Mouse (Mus musculus) Patski (cell line): ENCODE measurements around the gene Bahcc1. TPM values are rescaled to one million over a fixed set of nuclear protein-coding genes. Genes with fewer than 3 reads are reported as not detected.
A peak's percentile ranks its signal among the peaks of the same experiment; 100 is the strongest.

Experiments used
- ATAC-seq: fragments of 100-300 bp; one replicate; pipeline ENCODE4 v1.8.0; 2021
- CTCF ChIA-PET: fragments of 350-600 bp; sonication (Branson Sonifier 250); formaldehyde crosslinking; loops from one replicate; lab custom pipeline; 2022; ENCODE audit warnings: inconsistent platforms; lab: Charles Lee
- POLR2A ChIA-PET: fragments of 350-600 bp; sonication (Branson Sonifier 250); formaldehyde crosslinking; loops from one replicate; lab custom pipeline; 2022; ENCODE audit warnings: antibody characterized with exemption, inconsistent platforms; lab: Charles Lee
- DNase-seq: peaks from one replicate; pipeline ENCODE4 v3.0.0-alpha.2; 2011; ENCODE audit warnings: low read depth, low spot score
- H3K27me3 ChIP-seq: fragments of 371-371 bp; one replicate; pipeline ENCODE4 v1.5.1; 2021
- CTCF ChIP-seq: fragments of 100-300 bp; IDR thresholded peaks from one replicate; pipeline ENCODE4 v1.5.1; 2021
- in situ Hi-C: fragments of 300-500 bp; cut with MboI; formaldehyde crosslinking; loops from 3 replicates; pipeline ENCODE4 v1.11.1; 2018; ENCODE audit warnings: low pct_unique_long_range_greater_than_20kb, mixed read lengths
- polyA plus RNA-seq: library from polyadenylated mRNA; unstranded; gene quantifications from one replicate; pipeline ENCODE4 v1.2.3, GENCODE M21; 2021

Bahcc1 gene
- polyA plus RNA-seq, 1 experiment from 2014 or later: 12.4 TPM

GRCm38 (mm10) chr11:120227571-120228051 is 5.1 kb upstream of the Bahcc1 start:
- DNase-seq: no peak
- in situ Hi-C loops: no loop called here
- ChIA-PET POLR2A (interaction anchor here (2.8 kb wide), 1 partner anchor 37 kb away, joined by 9 read pairs; no protein-coding TSS in a partner anchor), CTCF (interaction anchor here (0.7 kb wide), 1 partner anchor 17 kb away, joined by 3 read pairs; no protein-coding TSS in a partner anchor)
- TF ChIP-seq CTCF: no peak
- ATAC-seq: no peak
- no peaks in the 10 kb centered on the region for H3K27me3 ChIP-seq

- no peak for ATAC-seq
- no peaks in the 10 kb centered on the region for H3K27me3 ChIP-seq
- no peak for TF ChIP-seq CTCF
- in situ Hi-C loops: no loop called here
- no peak for DNase-seq
- CTCF ChIA-PET: no interaction called here
- POLR2A ChIA-PET: interaction anchor here (14.3 kb wide), 1 partner anchor 42 kb away, joined by 277 read pairs; no protein-coding TSS in a partner anchor
These were observed 4.4 kb upstream of the Bahcc1 start for GRCm38 (mm10) chr11:120228116-120228890.

GRCm38 (mm10) chr11:120228911-120229437 is 3.8 kb upstream of the Bahcc1 start:
- no peaks in the 10 kb centered on the region for H3K27me3 ChIP-seq
- ChIA-PET POLR2A (interaction anchor here (14.3 kb wide), 1 partner anchor 42 kb away, joined by 277 read pairs; no protein-coding TSS in a partner anchor), CTCF (no interaction called here)
- DNase-seq (no peak), ATAC-seq (no peak)
- no peak for TF ChIP-seq CTCF
- in situ Hi-C loops: no loop called here

GRCm38 (mm10) chr11:120229861-120230751 is 2.6 kb upstream of the Bahcc1 start:
- CTCF ChIA-PET: interaction anchor here (0.8 to 2.1 kb wide), 5 partner anchors 30 to 120 kb away, joined by 3 to 8 read pairs (median 3); no protein-coding TSS in a partner anchor
- no peak for TF ChIP-seq CTCF
- in situ Hi-C loops: loop anchor here (5.0 kb wide), 2 partner anchors 43 to 77 kb away; no protein-coding TSS in a partner anchor
- POLR2A ChIA-PET: interaction anchor here (0.6 to 14.3 kb wide), 7 partner anchors 18 to 86 kb away, joined by 3 to 277 read pairs (median 4); no protein-coding TSS in a partner anchor
- no peaks in the 10 kb centered on the region for H3K27me3 ChIP-seq
- DNase-seq (no peak), ATAC-seq (no peak)

- in situ Hi-C loops: loop anchor here (5.0 kb wide), 2 partner anchors 44 to 76 kb away; no protein-coding TSS in a partner anchor
- TF ChIP-seq CTCF: no peak
- CTCF ChIA-PET: interaction anchor here (0.8 to 2.1 kb wide), 4 partner anchors 30 to 77 kb away, joined by 3 to 8 read pairs (median 4); no protein-coding TSS in a partner anchor
- DNase-seq (no peak), ATAC-seq (peak; percentile 2)
- H3K27me3 ChIP-seq: no peaks in the 10 kb centered on the region
- POLR2A ChIA-PET: interaction anchor here (0.8 to 14.3 kb wide), 6 partner anchors 9 to 75 kb away, joined by 3 to 277 read pairs (median 4); no protein-coding TSS in a partner anchor
These were observed 1.8 kb upstream of the Bahcc1 start for GRCm38 (mm10) chr11:120230841-120231370.

GRCm38 (mm10) chr11:120231379-120231778 is 1.4 kb upstream of the Bahcc1 start:
- ChIA-PET CTCF (interaction anchor here (0.8 to 2.1 kb wide), 2 partner anchors 31 to 76 kb away, joined by 3 to 6 read pairs; no protein-coding TSS in a partner anchor), POLR2A (interaction anchor here (0.8 to 14.3 kb wide), 5 partner anchors 9 to 74 kb away, joined by 3 to 277 read pairs (median 5); no protein-coding TSS in a partner anchor)
- ATAC-seq (peak; percentile 30), DNase-seq (peak; percentile 98)
- in situ Hi-C loops: loop anchor here (5.0 kb wide), 2 partner anchors 44 to 76 kb away; no protein-coding TSS in a partner anchor
- no peak for TF ChIP-seq CTCF
- no peaks in the 10 kb centered on the region for H3K27me3 ChIP-seq

- H3K27me3 ChIP-seq: no peaks in the 10 kb centered on the region
- ChIA-PET POLR2A (interaction anchor here (0.7 to 14.3 kb wide), 9 partner anchors 10 to 110 kb away, joined by 3 to 277 read pairs (median 3); no protein-coding TSS in a partner anchor), CTCF (interaction anchor here (1.3 to 4.7 kb wide), 3 partner anchors 20 to 122 kb away, joined by 5 to 31 read pairs (median 7); no protein-coding TSS in a partner anchor)
- in situ Hi-C loops: loop anchor here (5.0 kb wide), 2 partner anchors 46 to 74 kb away; no protein-coding TSS in a partner anchor
- DNase-seq (no peak), ATAC-seq (no peak)
- TF ChIP-seq CTCF: no peak
These were observed 841 bp downstream of the Bahcc1 start for GRCm38 (mm10) chr11:120233441-120234135.

- no peak for DNase-seq
- CTCF ChIA-PET: interaction anchor here (1.9 to 4.7 kb wide), 2 partner anchors 19 to 45 kb away, joined by 5 to 31 read pairs; no protein-coding TSS in a partner anchor
These were observed 1.5 kb downstream of the Bahcc1 start for GRCm38 (mm10) chr11:120234136-120234775.

More at GRCm38 (mm10) chr11:120234136-120234775, 1.5 kb downstream of the Bahcc1 start:
- ATAC-seq: no peak
- TF ChIP-seq CTCF: no peak
- in situ Hi-C loops: loop anchor here (5.0 kb wide), 2 partner anchors 47 to 73 kb away; no protein-coding TSS in a partner anchor
- POLR2A ChIA-PET: interaction anchor here (1.1 to 14.3 kb wide), 4 partner anchors 10 to 82 kb away, joined by 3 to 277 read pairs (median 22); no protein-coding TSS in a partner anchor
- H3K27me3 ChIP-seq: no peaks in the 10 kb centered on the region
